Comparison of ENCODE assay signal across 16 mouse cellular contexts in genomic region chr10:75710210-75710609, GRCm38 (mm10).
"Had no signal": no experiment of that assay in that cellular context is flagged by ENCODE, and none has a peak within 500 bp of the region (broad histone marks: within the 10 kb centered on the region; RNA-seq: fewer than 3 reads in every experiment).

No protein-coding gene starts in this region.

- H3K4me2 ChIP-seq: limb, embryonic 13.5 days; liver, embryonic 11.5 days; lung, embryonic 15.5 days; neural tube, embryonic 15.5 days had no signal

- DNase-seq: kidney, adult 11 months; kidney, adult 9 months; kidney, postnatal 10 days; kidney, postnatal 4 days; left cerebral cortex, postnatal 4 days; lung, postnatal 14 days; midbrain, embryonic 14.5 days; thymus, adult 18-20 months; thymus, postnatal 25 days had no signal

- H3K4me1 ChIP-seq: lung, embryonic 15.5 days had no signal

- H3K4me3 ChIP-seq: layer of hippocampus, adult 2 months; limb, embryonic 13.5 days; lung, embryonic 15.5 days; midbrain, embryonic 10.5 days; myocyte; neural tube, embryonic 15.5 days had no signal

- H3K27ac ChIP-seq: layer of hippocampus, adult 2 months; limb, embryonic 13.5 days; lung, embryonic 15.5 days; midbrain, embryonic 10.5 days; neural tube, embryonic 15.5 days had no signal

- H3K9ac ChIP-seq: limb, embryonic 13.5 days; lung, embryonic 15.5 days; neural tube, embryonic 15.5 days had no signal

- H3K27me3 ChIP-seq: limb, embryonic 13.5 days; lung, embryonic 15.5 days; neural tube, embryonic 15.5 days had no signal

- H3K9me3 ChIP-seq: limb, embryonic 13.5 days; lung, embryonic 15.5 days; midbrain, embryonic 10.5 days; neural tube, embryonic 15.5 days had no signal
